Mouse (Mus musculus): Measurements from ENCODE around the gene BC051019. TPM values are rescaled to one million over a fixed set of nuclear protein-coding genes. Genes with fewer than 3 reads are reported as not detected.
A peak's percentile ranks its signal among the peaks of the same experiment; 100 is the strongest.

The BC051019 gene
- polyA plus RNA-seq, 1 experiment from 2014 or later: 0.14 TPM

DNA sequence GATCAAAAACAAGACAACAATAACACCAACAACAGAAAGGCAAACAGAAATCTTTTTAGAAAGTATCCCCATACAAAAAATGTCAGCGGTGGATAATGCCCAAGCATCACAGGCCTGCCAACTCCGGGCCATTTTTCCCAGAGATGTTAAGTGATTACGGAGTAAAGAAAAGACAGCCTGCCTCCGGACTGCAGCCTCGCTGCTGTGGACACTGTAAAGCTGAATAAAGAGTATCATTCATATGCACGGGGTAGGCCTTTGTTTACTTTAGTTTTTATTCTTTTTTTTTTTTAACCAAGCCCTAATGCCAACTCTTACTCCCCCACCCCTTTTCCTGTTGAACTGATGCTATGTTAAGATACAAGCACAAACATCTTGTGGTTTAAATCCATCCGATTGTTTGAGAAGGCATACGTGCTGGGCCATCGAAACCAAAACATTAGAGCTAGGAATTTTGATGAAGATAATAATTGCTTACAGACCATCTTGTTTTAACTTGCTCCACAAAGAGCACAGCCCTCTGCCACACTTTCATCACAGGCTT lies 37.0 kb downstream of the BC051019 start:
- H3K36me3 ChIP-seq (ENCODE audit: control insufficient read depth, insufficient read depth, low read length): no peaks in the 10 kb centered on the region
- no peak; the same call in 1 of the 2 replicates for ATAC-seq (ENCODE audit: insufficient number of reproducible peaks, insufficient read depth, low FRiP score, low read depth)
- H3K4me1 ChIP-seq (ENCODE audit: control insufficient read depth, insufficient read depth, low read length): 0 out of 2 replicates have a peak, but pooled peaks cover 9% of the 10 kb centered on the region
- 24% methylated on average over 9 of the region's 9 CpGs for WGBS
- no peaks in the 10 kb centered on the region for H3K9me3 ChIP-seq (ENCODE audit: control insufficient read depth, low read depth, low read length)
- no peak overlapping the region for H3K4me2 ChIP-seq (replicated peaks; ENCODE audit: low read depth, low read length)
- no peak overlapping the region; the same call in 1 of the 2 replicates for H3K27ac ChIP-seq (ENCODE audit: low read length)
- H3K27me3 ChIP-seq (ENCODE audit: control insufficient read depth, insufficient read depth, low read length): no peaks in the 10 kb centered on the region
- no peak overlapping the region for H3K9ac ChIP-seq (replicated peaks; ENCODE audit: low read depth, low read length)
- no peak overlapping the region for H3K4me3 ChIP-seq (ENCODE audit: low read depth, low read length)

DNA sequence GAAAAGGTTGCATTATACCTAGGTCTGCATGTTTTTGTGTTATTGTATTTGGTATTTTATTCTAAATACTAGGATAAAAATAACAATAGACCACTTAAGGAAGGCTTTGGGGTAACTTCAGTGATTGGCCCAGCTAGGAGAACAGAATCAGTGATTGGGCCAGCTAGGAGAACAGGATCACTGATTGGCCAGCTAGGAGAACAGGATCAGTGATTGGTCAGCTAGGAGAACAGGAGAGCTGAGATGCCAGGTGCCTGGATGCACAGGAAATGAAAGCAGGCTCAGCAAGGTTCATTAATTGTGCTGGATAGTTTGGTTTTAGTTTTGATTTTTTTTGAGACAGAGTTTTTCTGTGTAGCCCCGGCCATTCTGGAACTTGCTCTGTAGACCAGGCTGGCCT lies 42.8 kb downstream of the BC051019 start:
- Histone ChIP-seq H3K4me3 (ENCODE audit: low read depth, low read length) (no peak overlapping the region), H3K36me3 (ENCODE audit: control insufficient read depth, insufficient read depth, low read length) (no peaks in the 10 kb centered on the region), H3K9me3 (ENCODE audit: control insufficient read depth, low read depth, low read length) (no peaks in the 10 kb centered on the region), H3K4me1 (ENCODE audit: control insufficient read depth, insufficient read depth, low read length) (peaks cover under 1% of the 10 kb centered on the region; the same call in 1 of the 2 replicates), H3K27me3 (ENCODE audit: control insufficient read depth, insufficient read depth, low read length) (no peaks in the 10 kb centered on the region), H3K4me2 (replicated peaks; ENCODE audit: low read depth, low read length) (no peak overlapping the region), H3K9ac (replicated peaks; ENCODE audit: low read depth, low read length) (no peak overlapping the region), H3K27ac (ENCODE audit: low read length) (no peak overlapping the region)
- 94% methylated on average over 1 of the region's 1 CpGs for WGBS
- no peak for ATAC-seq (ENCODE audit: insufficient number of reproducible peaks, insufficient read depth, low FRiP score, low read depth)

DNA sequence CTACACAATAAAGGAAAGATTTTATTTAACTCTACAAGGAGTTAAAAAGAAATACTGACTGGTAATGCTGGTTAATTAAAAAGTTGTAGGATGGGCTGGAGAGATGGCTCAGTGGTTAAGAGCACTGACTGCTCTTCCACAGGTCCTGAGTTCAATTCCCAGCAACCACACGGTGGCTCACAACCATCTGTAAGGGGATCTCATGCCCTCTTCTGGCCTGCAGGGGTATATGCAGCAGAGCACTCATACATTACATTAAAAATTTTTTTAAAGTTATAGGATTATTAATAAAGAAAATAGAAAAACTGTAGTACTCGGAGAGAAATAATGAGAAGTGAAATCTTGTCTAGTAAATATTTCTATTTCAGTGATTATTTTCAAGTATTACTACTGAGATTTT lies 43.4 kb downstream of the BC051019 start:
- H3K9me3 ChIP-seq (ENCODE audit: control insufficient read depth, low read depth, low read length): no peaks in the 10 kb centered on the region
- WGBS: 92% methylated on average over 2 of the region's 2 CpGs

DNA sequence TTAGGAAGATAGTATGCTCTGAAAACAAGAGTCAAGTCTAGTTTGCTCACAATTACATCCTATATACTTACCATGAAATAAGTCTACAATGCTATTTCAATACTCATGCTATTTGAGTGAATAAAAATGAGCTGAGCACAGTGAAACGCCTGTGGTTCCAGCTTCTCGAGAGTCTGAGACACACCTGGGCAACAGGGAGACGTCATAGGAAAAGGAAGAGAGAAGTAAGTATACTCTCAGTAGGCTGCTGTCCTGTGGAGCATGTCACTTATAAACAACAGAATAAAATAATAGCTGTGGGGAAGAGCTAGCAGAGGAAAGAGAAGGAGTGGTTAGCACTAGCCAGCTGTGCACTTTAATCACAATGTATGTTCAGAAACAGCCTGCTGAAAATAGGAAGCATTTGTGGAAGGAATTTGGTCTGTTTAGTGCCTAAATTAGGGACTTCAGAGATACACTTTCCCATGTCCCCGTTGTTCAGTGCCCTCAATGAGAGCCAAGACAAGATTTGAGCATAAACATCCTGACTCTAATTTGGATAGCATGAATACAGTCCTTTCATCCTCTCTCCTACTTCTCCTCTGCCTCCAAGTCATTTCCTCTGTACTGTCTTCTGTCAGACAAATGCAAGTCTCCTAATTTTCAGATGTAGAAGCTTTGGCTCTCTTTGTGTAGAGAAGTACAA lies 48.6 kb downstream of the BC051019 start:
- no peak overlapping the region for H3K4me3 ChIP-seq (ENCODE audit: low read depth, low read length)
- H3K4me2 ChIP-seq (replicated peaks; ENCODE audit: low read depth, low read length): no peak overlapping the region
- H3K27ac ChIP-seq (ENCODE audit: low read length): peak overlapping the region; percentile 72; the same call in 1 of the 2 replicates
- H3K9ac ChIP-seq (replicated peaks; ENCODE audit: low read depth, low read length): no peak overlapping the region
- no peaks in the 10 kb centered on the region for H3K27me3 ChIP-seq (ENCODE audit: control insufficient read depth, insufficient read depth, low read length)
- no peaks in the 10 kb centered on the region for H3K36me3 ChIP-seq (ENCODE audit: control insufficient read depth, insufficient read depth, low read length)
- peaks cover 17% of the 10 kb centered on the region; the same call in 1 of the 2 replicates for H3K4me1 ChIP-seq (ENCODE audit: control insufficient read depth, insufficient read depth, low read length)
- ATAC-seq (ENCODE audit: insufficient number of reproducible peaks, insufficient read depth, low FRiP score, low read depth): no peak
- 53% methylated on average over 4 of the region's 4 CpGs for WGBS
- H3K9me3 ChIP-seq (ENCODE audit: control insufficient read depth, low read depth, low read length): no peaks in the 10 kb centered on the region

More for the DNA sequence above, 43.4 kb downstream of the BC051019 start:
- no peak overlapping the region for H3K9ac ChIP-seq (replicated peaks; ENCODE audit: low read depth, low read length)
- no peak for ATAC-seq (ENCODE audit: insufficient number of reproducible peaks, insufficient read depth, low FRiP score, low read depth)
- no peak overlapping the region for H3K4me3 ChIP-seq (ENCODE audit: low read depth, low read length)
- no peak overlapping the region for H3K4me2 ChIP-seq (replicated peaks; ENCODE audit: low read depth, low read length)
- H3K36me3 ChIP-seq (ENCODE audit: control insufficient read depth, insufficient read depth, low read length): no peaks in the 10 kb centered on the region
- H3K4me1 ChIP-seq (ENCODE audit: control insufficient read depth, insufficient read depth, low read length): peaks cover 2% of the 10 kb centered on the region; the same call in 1 of the 2 replicates
- H3K27ac ChIP-seq (ENCODE audit: low read length): no peak overlapping the region
- no peaks in the 10 kb centered on the region for H3K27me3 ChIP-seq (ENCODE audit: control insufficient read depth, insufficient read depth, low read length)

DNA sequence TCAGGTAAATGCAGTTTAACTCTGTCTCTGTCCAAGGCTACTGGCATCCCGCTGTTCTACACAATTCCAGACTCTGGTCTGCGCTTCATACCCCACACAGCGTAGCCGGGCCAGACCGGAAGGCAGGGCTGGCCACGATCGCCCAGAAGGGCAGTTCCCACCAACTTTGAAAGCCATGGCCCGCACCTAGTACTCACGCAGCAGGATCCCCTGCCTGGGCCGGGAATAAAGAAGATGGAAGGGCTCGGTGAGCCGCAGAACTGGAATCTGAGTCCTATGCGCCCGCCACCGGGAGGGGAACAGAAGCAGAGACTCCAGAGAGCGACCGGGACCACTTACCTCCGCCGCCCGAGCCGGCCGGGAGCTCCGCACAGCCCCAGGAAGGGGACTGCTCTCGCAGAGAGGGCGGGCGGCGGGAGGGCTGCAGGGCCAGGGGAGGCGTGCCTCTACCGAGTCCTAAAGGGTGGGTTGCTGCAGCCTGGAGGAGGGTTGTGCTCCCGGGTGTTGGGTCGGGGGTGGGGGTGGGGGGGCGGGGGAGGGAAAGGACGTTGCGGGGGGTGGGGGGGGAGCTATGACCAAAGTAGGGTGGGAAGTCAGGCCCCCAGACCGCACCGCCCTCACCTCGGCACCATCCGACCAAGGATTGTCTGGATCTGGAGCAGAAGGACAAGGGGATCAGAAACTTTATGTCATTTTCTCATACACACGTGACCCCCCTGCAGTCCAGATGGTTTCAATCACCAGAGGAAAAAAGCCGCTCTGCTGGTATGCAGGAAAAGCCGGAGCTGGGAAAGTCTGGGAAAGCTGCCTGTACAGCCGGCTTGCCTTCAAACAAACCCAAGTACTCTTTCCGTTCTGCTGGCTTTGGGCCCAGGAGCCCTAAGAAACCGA lies 51.8 kb downstream of the BC051019 start:
- WGBS: under 1% methylated on average over 34 of the region's 44 CpGs
- Histone ChIP-seq H3K4me1 (ENCODE audit: control insufficient read depth, insufficient read depth, low read length) (peaks cover 24% of the 10 kb centered on the region; the same call in 1 of the 2 replicates), H3K9ac (replicated peaks; ENCODE audit: low read depth, low read length) (peak overlapping the region; percentile 83), H3K4me2 (replicated peaks; ENCODE audit: low read depth, low read length) (peak overlapping the region; percentile 55), H3K27me3 (ENCODE audit: control insufficient read depth, insufficient read depth, low read length) (no peaks in the 10 kb centered on the region), H3K36me3 (ENCODE audit: control insufficient read depth, insufficient read depth, low read length) (no peaks in the 10 kb centered on the region), H3K27ac (ENCODE audit: low read length) (peak overlapping the region; percentile 99), H3K4me3 (ENCODE audit: low read depth, low read length) (peak overlapping the region; percentile 67), H3K9me3 (ENCODE audit: control insufficient read depth, low read depth, low read length) (no peaks in the 10 kb centered on the region)
- peak; percentile 92 for ATAC-seq (ENCODE audit: insufficient number of reproducible peaks, insufficient read depth, low FRiP score, low read depth)

DNA sequence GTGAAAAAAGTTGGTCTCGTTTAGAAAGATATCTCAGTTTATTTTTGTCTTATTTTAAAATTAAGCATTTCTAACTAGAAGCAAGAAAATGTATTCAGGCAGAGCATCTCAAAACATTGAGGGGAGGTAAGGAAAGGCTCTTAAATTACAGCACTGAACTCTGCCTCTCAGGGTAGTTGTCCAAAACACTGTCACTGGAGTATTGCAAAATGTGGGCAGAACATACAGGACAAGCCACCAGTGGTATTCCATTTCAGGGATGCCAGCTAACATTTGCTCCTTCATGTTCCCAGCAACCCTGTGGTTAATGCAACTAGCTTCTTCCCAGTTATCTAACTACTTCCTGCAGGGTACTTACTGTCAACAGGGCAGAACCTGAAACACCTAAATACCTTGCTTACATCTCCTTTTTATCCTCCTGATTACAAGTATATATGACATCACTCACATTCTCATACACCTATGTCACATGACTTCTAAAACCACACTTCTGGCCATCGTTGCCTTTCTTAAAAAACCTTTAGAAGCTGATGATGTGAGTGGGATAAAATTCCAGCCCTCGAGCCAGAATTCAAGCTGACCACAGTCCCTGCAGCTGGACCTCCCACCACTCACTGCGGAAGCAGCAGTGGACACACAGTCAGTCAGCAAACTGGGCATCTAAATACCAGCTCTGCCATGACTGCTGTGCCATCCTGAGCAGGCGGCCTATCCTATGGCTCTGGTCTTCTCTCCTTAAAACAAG lies 54.1 kb downstream of the BC051019 start:
- no peaks in the 10 kb centered on the region for H3K27me3 ChIP-seq (ENCODE audit: control insufficient read depth, insufficient read depth, low read length)
- WGBS: 70% methylated on average over 5 of the region's 5 CpGs
- no peak overlapping the region for H3K9ac ChIP-seq (replicated peaks; ENCODE audit: low read depth, low read length)
- no peaks in the 10 kb centered on the region for H3K9me3 ChIP-seq (ENCODE audit: control insufficient read depth, low read depth, low read length)
- peaks cover 19% of the 10 kb centered on the region; the same call in 1 of the 2 replicates for H3K4me1 ChIP-seq (ENCODE audit: control insufficient read depth, insufficient read depth, low read length)
- peak overlapping the region; percentile 55 for H3K4me2 ChIP-seq (replicated peaks; ENCODE audit: low read depth, low read length)
- H3K27ac ChIP-seq (ENCODE audit: low read length): no peak overlapping the region
- H3K4me3 ChIP-seq (ENCODE audit: low read depth, low read length): peak overlapping the region; percentile 67
- H3K36me3 ChIP-seq (ENCODE audit: control insufficient read depth, insufficient read depth, low read length): no peaks in the 10 kb centered on the region
- no peak for ATAC-seq (ENCODE audit: insufficient number of reproducible peaks, insufficient read depth, low FRiP score, low read depth)

DNA sequence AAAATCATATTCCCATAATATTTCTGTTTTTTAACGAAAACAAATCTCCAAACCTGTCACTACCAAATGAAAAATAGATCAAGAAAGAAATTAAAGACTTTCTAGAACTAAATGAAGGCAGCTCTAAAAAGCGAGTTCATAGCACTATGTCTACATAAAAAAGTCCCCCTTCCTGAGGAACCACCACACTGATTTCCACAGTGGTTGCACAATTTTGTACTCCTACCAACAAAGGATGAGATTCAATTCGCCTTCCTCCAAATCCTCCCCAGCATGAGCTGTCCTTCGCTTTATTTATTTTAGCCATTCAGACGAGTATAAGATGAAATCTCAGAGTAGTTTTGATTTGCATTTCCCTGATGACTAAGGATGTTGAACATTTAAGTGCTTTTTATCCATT lies 57.0 kb downstream of the BC051019 start:
- Histone ChIP-seq H3K4me2 (replicated peaks; ENCODE audit: low read depth, low read length) (no peak overlapping the region), H3K27me3 (ENCODE audit: control insufficient read depth, insufficient read depth, low read length) (no peaks in the 10 kb centered on the region), H3K4me3 (ENCODE audit: low read depth, low read length) (no peak overlapping the region), H3K9ac (replicated peaks; ENCODE audit: low read depth, low read length) (no peak overlapping the region), H3K4me1 (ENCODE audit: control insufficient read depth, insufficient read depth, low read length) (peaks cover 7% of the 10 kb centered on the region; the same call in 1 of the 2 replicates), H3K9me3 (ENCODE audit: control insufficient read depth, low read depth, low read length) (no peaks in the 10 kb centered on the region), H3K27ac (ENCODE audit: low read length) (no peak overlapping the region), H3K36me3 (ENCODE audit: control insufficient read depth, insufficient read depth, low read length) (no peaks in the 10 kb centered on the region)
- WGBS: 69% methylated on average over 5 of the region's 5 CpGs
- no peak for ATAC-seq (ENCODE audit: insufficient number of reproducible peaks, insufficient read depth, low FRiP score, low read depth)

DNA sequence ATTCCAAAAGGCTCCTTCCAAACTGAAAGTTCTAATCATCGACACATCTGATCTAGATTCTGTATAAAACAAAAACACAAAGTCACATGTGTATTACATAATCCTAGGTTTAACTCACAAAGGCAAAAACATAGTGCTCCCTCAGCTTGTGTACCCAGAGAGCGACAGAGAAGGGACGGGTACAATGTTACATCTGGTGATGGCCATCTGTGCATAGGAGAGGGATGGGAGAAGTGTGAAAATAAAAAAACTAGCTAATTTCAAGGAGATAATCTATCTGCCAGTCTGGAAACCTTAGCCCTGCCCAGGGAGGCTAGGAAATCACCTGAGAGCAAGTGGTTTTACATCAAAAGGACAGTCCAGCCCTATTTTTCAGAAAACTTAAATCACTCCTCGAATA lies 61.0 kb downstream of the BC051019 start:
- Histone ChIP-seq H3K4me2 (replicated peaks; ENCODE audit: low read depth, low read length) (no peak overlapping the region), H3K36me3 (ENCODE audit: control insufficient read depth, insufficient read depth, low read length) (no peaks in the 10 kb centered on the region), H3K9me3 (ENCODE audit: control insufficient read depth, low read depth, low read length) (no peaks in the 10 kb centered on the region), H3K27me3 (ENCODE audit: control insufficient read depth, insufficient read depth, low read length) (no peaks in the 10 kb centered on the region), H3K4me3 (ENCODE audit: low read depth, low read length) (no peak overlapping the region), H3K27ac (ENCODE audit: low read length) (no peak overlapping the region), H3K4me1 (ENCODE audit: control insufficient read depth, insufficient read depth, low read length) (peaks cover 5% of the 10 kb centered on the region; the same call in 1 of the 2 replicates), H3K9ac (replicated peaks; ENCODE audit: low read depth, low read length) (no peak overlapping the region)
- 79% methylated on average over 4 of the region's 4 CpGs for WGBS
- no peak for ATAC-seq (ENCODE audit: insufficient number of reproducible peaks, insufficient read depth, low FRiP score, low read depth)
